Mouse (Mus musculus) ES-Bruce4 (cell line): ENCODE measurements around the gene Rcor2. TPM values are rescaled to one million over a fixed set of nuclear protein-coding genes. Genes with fewer than 3 reads are reported as not detected.

ENCODE experiments used
- H3K27ac ChIP-seq: 2 replicates; pipeline ENCODE4 v1.5.1; 2012; ENCODE audit warnings: low read length, inconsistent platforms; ENCODE audit not compliant: insufficient read depth
- H3K27me3 ChIP-seq: 2 replicates; pipeline ENCODE4 v1.6.1; 2012; ENCODE audit warnings: mild to moderate bottlenecking, low read length, inconsistent platforms; ENCODE audit not compliant: control insufficient read depth, poor library complexity, insufficient read depth, severe bottlenecking
- H3K36me3 ChIP-seq: 2 replicates; pipeline ENCODE4 v1.6.1; 2012; ENCODE audit warnings: inconsistent platforms, mild to moderate bottlenecking, low read length, moderate library complexity; ENCODE audit not compliant: control insufficient read depth, poor library complexity, insufficient read depth, severe bottlenecking
- H3K4me1 ChIP-seq: one replicate; pipeline ENCODE4 v1.8.1; 2011; ENCODE audit warnings: low read length; ENCODE audit not compliant: control insufficient read depth, insufficient read depth
- H3K4me3 ChIP-seq: 2 replicates; pipeline ENCODE4 v1.5.1; 2011; ENCODE audit warnings: low read depth, mild to moderate bottlenecking, low read length
- H3K9ac ChIP-seq: 2 replicates; pipeline ENCODE4 v1.6.1; 2012; ENCODE audit warnings: low read depth, mild to moderate bottlenecking, inconsistent platforms; ENCODE audit not compliant: poor library complexity, severe bottlenecking
- H3K9me3 ChIP-seq: replicated peaks from 2 replicates; pipeline ENCODE4 v1.6.1; 2012; ENCODE audit warnings: mild to moderate bottlenecking, low read length, inconsistent platforms; ENCODE audit not compliant: control insufficient read depth, poor library complexity, insufficient read depth, severe bottlenecking
- CTCF ChIP-seq: IDR thresholded peaks from one replicate; pipeline ENCODE4 v1.8.1; 2011; ENCODE audit warnings: low read depth, low read length
- EP300 ChIP-seq: IDR thresholded peaks from 2 replicates; pipeline ENCODE4 v1.6.1; 2011; ENCODE audit warnings: low read depth, low read length; ENCODE audit not compliant: insufficient read depth
- POLR2A ChIP-seq: IDR thresholded peaks from one replicate; pipeline ENCODE4 v1.8.1; 2011; ENCODE audit warnings: low read length; ENCODE audit not compliant: insufficient read depth
- polyA plus RNA-seq: library from polyadenylated mRNA; stranded (reverse); fragments of >200 nt; gene quantifications from 2 replicates; pipeline ENCODE4 v1.2.4, GENCODE M21; 2011; ENCODE audit warnings: low read depth; ENCODE audit not compliant: missing spikeins, insufficient read depth, insufficient read length

Rcor2 gene
- polyA plus RNA-seq, 1 experiment = 69.4 TPM

DNA sequence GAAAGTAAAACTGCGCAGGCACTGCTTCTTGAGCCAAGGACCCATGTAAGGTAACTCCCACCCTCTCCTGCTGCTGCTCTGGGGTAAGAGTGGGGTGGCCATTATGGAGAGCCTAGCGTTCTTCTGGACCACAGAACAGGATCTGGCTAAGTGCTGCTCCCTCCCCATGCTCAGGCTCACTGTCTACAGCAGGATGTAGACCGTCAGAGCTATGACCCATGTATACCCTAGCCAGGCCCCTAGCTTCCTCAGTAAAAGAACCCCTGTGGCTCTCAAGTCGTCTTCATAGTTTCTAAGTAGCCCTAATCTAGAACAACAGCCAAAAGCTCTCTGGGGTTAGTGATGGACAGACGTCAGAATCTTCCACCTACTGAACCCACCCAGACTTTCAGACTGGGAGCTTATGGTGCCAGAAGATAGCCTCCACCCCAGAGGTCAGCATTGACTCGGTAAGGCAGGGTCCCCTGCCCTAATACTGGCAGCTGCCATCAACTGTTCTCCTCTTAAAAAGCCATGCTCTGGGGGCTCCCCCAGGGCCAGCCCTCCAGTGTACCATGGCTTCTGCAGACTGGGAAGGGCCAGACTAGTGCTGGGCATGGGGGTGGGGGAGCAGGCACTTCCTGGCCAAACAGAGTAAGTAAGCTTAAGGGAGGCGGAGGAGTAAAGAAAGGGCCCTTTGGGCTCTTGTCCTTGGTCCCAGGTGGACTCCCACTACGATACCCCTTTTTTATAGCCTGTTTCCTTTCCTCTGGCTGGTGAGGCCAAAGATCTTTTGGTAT lies 27.2 kb downstream of the Rcor2 start:
- H3K36me3 ChIP-seq = 0 out of 2 replicates have a peak, but pooled peaks cover 3% of the 10 kb centered on the region
- H3K27me3 ChIP-seq = no peaks in the 10 kb centered on the region
- TF ChIP-seq EP300 (no peak), CTCF (no peak), POLR2A (no peak)
- no peak overlapping the region for H3K9ac ChIP-seq
- H3K27ac ChIP-seq = no peak overlapping the region
- H3K4me1 ChIP-seq = no peaks in the 10 kb centered on the region
- H3K9me3 ChIP-seq = no peaks in the 10 kb centered on the region
- H3K4me3 ChIP-seq = no peak overlapping the region

DNA sequence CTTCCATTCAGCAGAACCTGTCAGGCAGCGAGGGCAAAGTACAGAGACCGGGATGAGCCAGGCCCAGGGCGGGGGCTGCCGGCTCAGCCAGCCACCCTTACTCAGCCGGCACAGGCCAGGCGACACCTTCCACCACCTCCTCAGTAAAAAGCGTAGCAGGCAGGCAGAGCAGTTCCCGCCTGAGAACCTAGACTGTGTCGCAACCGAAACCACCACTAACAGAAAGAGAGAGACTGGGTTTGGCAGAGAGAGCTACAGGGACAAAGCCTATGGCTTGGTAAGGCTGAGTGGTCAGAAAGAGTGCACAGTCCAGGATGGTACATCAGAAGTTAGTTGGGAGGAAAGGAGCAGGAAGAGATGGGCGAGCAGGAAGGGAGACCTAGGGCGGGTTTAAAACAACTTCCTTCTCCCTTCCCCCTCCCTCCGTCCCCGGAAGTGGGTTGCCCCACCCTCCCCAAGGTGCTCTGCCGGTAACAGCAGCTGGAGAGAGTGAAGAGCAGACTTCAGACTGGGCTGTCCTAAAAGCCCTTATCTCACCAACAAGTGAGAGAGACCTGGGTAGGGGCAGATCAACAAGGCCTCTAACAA lies 28.0 kb downstream of the Rcor2 start:
- Histone ChIP-seq H3K27me3 (no peaks in the 10 kb centered on the region), H3K36me3 (no peaks in the 10 kb centered on the region), H3K4me3 (peak overlapping the region; percentile 38), H3K4me1 (no peaks in the 10 kb centered on the region), H3K9ac (0 out of 2 replicates have a peak overlapping the region, but pooled peaks have one; percentile 2), H3K27ac (peak overlapping the region; percentile 5), H3K9me3 (no peaks in the 10 kb centered on the region)
- no peak for TF ChIP-seq EP300
- no peak for TF ChIP-seq POLR2A

DNA sequence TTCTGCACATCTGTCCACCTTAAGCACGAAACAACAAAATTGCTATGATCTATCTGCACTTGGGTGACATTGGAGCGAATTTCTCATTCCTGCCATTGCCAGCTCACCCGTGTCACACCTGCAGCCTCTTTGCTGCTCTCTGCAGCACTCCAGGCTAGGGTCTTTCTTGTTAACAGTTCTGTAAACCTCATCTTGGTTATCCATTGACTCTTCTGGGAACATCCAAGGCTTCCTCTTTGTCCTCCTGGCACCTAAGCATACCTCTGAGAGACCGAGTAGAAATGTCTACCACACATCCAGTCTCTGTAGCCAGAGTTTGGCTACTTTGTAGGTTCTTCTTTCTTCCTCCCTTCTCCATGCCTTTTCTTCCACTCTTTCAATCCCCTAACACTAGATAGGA lies 28.8 kb downstream of the Rcor2 start:
- Histone ChIP-seq H3K9ac (no peak overlapping the region), H3K9me3 (no peaks in the 10 kb centered on the region), H3K27me3 (no peaks in the 10 kb centered on the region), H3K36me3 (no peaks in the 10 kb centered on the region), H3K4me3 (no peak overlapping the region), H3K4me1 (no peaks in the 10 kb centered on the region), H3K27ac (no peak overlapping the region)
- no peak for TF ChIP-seq CTCF
- TF ChIP-seq EP300 = no peak
- no peak for TF ChIP-seq POLR2A

GRCm38 (mm10) chr19:7299052-7299451 lies 31.9 kb downstream of the Rcor2 start:
- no peak overlapping the region for H3K9ac ChIP-seq
- no peak overlapping the region for H3K27ac ChIP-seq
- no peaks in the 10 kb centered on the region for H3K27me3 ChIP-seq
- no peak for TF ChIP-seq CTCF
- TF ChIP-seq EP300 = no peak
- TF ChIP-seq POLR2A = no peak
- H3K4me1 ChIP-seq = no peaks in the 10 kb centered on the region
- H3K36me3 ChIP-seq = no peaks in the 10 kb centered on the region
- H3K9me3 ChIP-seq = no peaks in the 10 kb centered on the region
- H3K4me3 ChIP-seq = no peak overlapping the region

DNA sequence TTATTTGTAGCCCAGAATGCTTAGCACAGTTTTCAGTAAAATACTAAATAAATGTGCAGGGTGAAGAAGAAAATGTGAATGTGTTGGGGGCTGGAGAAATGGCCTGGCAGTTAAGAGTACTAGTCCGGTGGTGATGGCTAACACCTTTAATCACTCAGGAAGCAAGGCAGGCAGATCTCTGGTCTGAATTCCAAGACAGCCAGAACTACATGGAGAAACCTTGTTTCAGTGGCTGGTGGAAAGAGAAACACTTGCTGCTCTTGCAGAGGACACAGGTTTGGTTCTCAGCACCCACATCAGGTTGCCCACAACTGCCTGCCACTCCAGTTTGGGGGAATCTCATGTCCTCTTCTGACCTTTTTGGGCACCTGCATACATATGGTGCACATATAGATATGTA lies 33.0 kb downstream of the Rcor2 start:
- no peaks in the 10 kb centered on the region for H3K9me3 ChIP-seq
- no peaks in the 10 kb centered on the region for H3K36me3 ChIP-seq
- H3K9ac ChIP-seq = no peak overlapping the region
- H3K4me3 ChIP-seq = no peak overlapping the region
- H3K27ac ChIP-seq = no peak overlapping the region
- no peaks in the 10 kb centered on the region for H3K4me1 ChIP-seq
- TF ChIP-seq CTCF (no peak), POLR2A (no peak), EP300 (no peak)
- H3K27me3 ChIP-seq = no peaks in the 10 kb centered on the region

DNA sequence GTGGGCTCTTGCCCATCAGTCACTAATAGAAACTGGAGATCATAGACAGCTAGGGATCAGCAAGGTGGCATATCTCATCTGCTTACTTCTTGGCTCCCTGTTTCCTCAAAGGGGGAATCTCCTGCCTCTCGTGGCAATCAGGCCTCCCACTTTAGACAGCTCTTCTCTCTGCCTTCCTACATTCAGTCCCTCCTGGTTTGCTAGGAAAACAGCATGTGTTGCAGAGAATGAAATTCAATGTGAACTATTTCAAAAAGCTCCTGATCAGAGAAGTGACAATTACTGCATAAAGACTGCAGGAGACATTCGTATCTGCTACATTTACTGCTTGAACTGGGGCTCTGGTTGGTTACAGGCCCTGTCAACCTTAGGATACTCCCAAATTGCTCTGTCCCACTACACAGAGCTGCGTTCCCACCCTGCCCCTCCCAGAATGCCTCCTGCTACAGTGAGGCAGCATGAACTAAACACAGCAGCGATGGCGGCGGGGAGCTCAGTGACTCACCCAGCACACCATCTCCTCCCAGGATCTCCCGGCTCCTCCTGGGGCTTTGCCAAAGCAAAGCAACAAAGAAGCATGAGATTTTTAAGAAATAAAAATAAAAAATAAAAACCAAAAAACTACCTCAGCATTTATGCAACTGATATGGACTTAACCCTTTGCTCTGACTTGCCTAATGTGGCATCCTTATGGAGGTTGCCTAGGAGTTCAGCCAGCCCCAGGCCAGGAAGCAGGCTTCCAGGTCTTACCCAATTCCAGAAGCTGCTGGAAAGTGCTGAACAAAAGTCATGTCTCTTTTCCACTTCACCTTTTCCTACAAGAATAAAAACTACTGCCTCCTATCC lies 34.7 kb downstream of the Rcor2 start:
- Histone ChIP-seq H3K9me3 (no peaks in the 10 kb centered on the region), H3K27me3 (no peaks in the 10 kb centered on the region), H3K4me1 (no peaks in the 10 kb centered on the region), H3K4me3 (no peak overlapping the region), H3K27ac (no peak overlapping the region), H3K9ac (no peak overlapping the region), H3K36me3 (no peaks in the 10 kb centered on the region)
- TF ChIP-seq EP300 (no peak), CTCF (no peak), POLR2A (no peak)
